Mouse (Mus musculus) stomach, postnatal 0 days (tissue): ENCODE data around the gene Rab12. TPM values are rescaled to one million over a fixed set of nuclear protein-coding genes. Genes with fewer than 3 reads are reported as not detected.
"Not testable (repeated sequence)": the region's sequence is repeated elsewhere in the genome, so short reads cannot be mapped to it uniquely, and the experiment has no call there.

Experiments used
- ATAC-seq: fragments of 200-750 bp; cut with Nextera tagmentation; 2 replicates; pipeline ENCODE4 v1.8.0; 2017; ENCODE audit not compliant: low FRiP score, low TSS enrichment
- DNase-seq: peaks from one replicate; pipeline ENCODE4 v3.0.0-alpha.2; 2016; ENCODE audit warnings: low spot score
- H3K27ac ChIP-seq: fragments of 300-500 bp; sonication (generic); replicated peaks from 2 replicates; pipeline ENCODE4 v1.5.1; 2014; ENCODE audit warnings: mild to moderate bottlenecking, control low read depth
- H3K27me3 ChIP-seq: fragments of 300-500 bp; sonication (generic); 2 replicates; pipeline ENCODE4 v1.6.1; 2014; ENCODE audit warnings: low read length; ENCODE audit not compliant: control insufficient read depth, insufficient read depth
- H3K36me3 ChIP-seq: fragments of 300-500 bp; sonication (generic); 2 replicates; pipeline ENCODE4 v1.6.1; 2014; ENCODE audit warnings: low read length, mixed read lengths; ENCODE audit not compliant: control insufficient read depth, insufficient read depth
- H3K4me1 ChIP-seq: fragments of 300-500 bp; sonication (generic); replicated peaks from 2 replicates; pipeline ENCODE4 v1.6.1; 2014; ENCODE audit warnings: antibody characterized with exemption; ENCODE audit not compliant: control insufficient read depth, insufficient read depth
- H3K4me2 ChIP-seq: fragments of 300-500 bp; sonication (generic); replicated peaks from 2 replicates; pipeline ENCODE4 v1.6.1; 2014; ENCODE audit warnings: low read depth, mild to moderate bottlenecking, control low read depth, moderate library complexity
- H3K4me3 ChIP-seq: fragments of 300-500 bp; sonication (generic); 2 replicates; pipeline ENCODE4 v1.5.1; 2014; ENCODE audit warnings: low read depth, low read length, control low read depth
- H3K9ac ChIP-seq: fragments of 300-500 bp; sonication (generic); 2 replicates; pipeline ENCODE4 v1.6.1; 2014; ENCODE audit warnings: mild to moderate bottlenecking, low read length, control low read depth, mixed read lengths
- H3K9me3 ChIP-seq: fragments of 300-500 bp; sonication (generic); 2 replicates; pipeline ENCODE4 v1.6.1; 2016; ENCODE audit warnings: low read length; ENCODE audit not compliant: control insufficient read depth
- CTCF ChIP-seq: IDR thresholded peaks from 2 replicates; pipeline ENCODE4 v1.5.1; 2016; ENCODE audit warnings: antibody characterized with exemption, low read depth, mild to moderate bottlenecking, moderate library complexity
- EP300 ChIP-seq: optimal IDR thresholded peaks from 2 replicates; pipeline ENCODE3; 2016; ENCODE audit warnings: antibody characterized with exemption
- WGBS: fragments of 180-500 bp; shearing (Covaris S2); extraction: QIAGEN DNeasy Blood & Tissue Kit; methylation state at CpG from one replicate; pipeline ENCODE4 v1.1.7; 2014; 5-methylcytosine and 5-hydroxymethylcytosine counted together
- polyA plus RNA-seq: library from polyadenylated mRNA; unstranded; fragments of >200 nt; fragmentation: Nextera tagmentation; extraction: Ambion mirVana; gene quantifications from 2 replicates; pipeline ENCODE4 v1.2.1, GENCODE M21; 2015

Rab12 gene
- polyA plus RNA-seq, 1 experiment from 2014 or later: 24.5 TPM

GRCm38 (mm10) chr17:66552690-66553089 lies 33.2 kb upstream of the Rab12 start:
- no peaks in the 10 kb centered on the region for H3K27me3 ChIP-seq
- no peak for TF ChIP-seq EP300
- TF ChIP-seq CTCF: no peak
- H3K27ac ChIP-seq: no peak overlapping the region
- 81% methylated on average over 4 of the region's 4 CpGs for WGBS
- no peaks in the 10 kb centered on the region for H3K4me1 ChIP-seq
- DNase-seq: no peak
- no peak overlapping the region for H3K4me3 ChIP-seq
- H3K9me3 ChIP-seq: no peaks in the 10 kb centered on the region
- no peaks in the 10 kb centered on the region for H3K36me3 ChIP-seq
- ATAC-seq: no peak
- no peak overlapping the region for H3K4me2 ChIP-seq
- no peak overlapping the region for H3K9ac ChIP-seq

GRCm38 (mm10) chr17:66550486-66550885 lies 31.0 kb upstream of the Rab12 start:
- no peak overlapping the region for H3K4me2 ChIP-seq
- DNase-seq (no peak), ATAC-seq (no peak)
- no peaks in the 10 kb centered on the region for H3K9me3 ChIP-seq
- H3K4me1 ChIP-seq: no peaks in the 10 kb centered on the region
- no peak for TF ChIP-seq CTCF
- TF ChIP-seq EP300: no peak
- H3K27me3 ChIP-seq: no peaks in the 10 kb centered on the region
- no peak overlapping the region for H3K27ac ChIP-seq
- H3K9ac ChIP-seq: no peak overlapping the region
- no peaks in the 10 kb centered on the region for H3K36me3 ChIP-seq
- no peak overlapping the region for H3K4me3 ChIP-seq
- WGBS: 88% methylated on average over 5 of the region's 5 CpGs

- DNase-seq (no peak), ATAC-seq (no peak)
- no peaks in the 10 kb centered on the region for H3K36me3 ChIP-seq
- TF ChIP-seq CTCF (no peak), EP300 (no peak)
- no peak overlapping the region for H3K27ac ChIP-seq
- no peaks in the 10 kb centered on the region for H3K27me3 ChIP-seq
- no peak overlapping the region for H3K9ac ChIP-seq
- no peaks in the 10 kb centered on the region for H3K9me3 ChIP-seq
- 81% methylated on average over 1 of the region's 1 CpGs for WGBS
- H3K4me3 ChIP-seq: no peak overlapping the region
- H3K4me2 ChIP-seq: no peak overlapping the region
- no peaks in the 10 kb centered on the region for H3K4me1 ChIP-seq
Observed at GRCm38 (mm10) chr17:66532285-66532684, 12.8 kb upstream of the Rab12 start.

DNA sequence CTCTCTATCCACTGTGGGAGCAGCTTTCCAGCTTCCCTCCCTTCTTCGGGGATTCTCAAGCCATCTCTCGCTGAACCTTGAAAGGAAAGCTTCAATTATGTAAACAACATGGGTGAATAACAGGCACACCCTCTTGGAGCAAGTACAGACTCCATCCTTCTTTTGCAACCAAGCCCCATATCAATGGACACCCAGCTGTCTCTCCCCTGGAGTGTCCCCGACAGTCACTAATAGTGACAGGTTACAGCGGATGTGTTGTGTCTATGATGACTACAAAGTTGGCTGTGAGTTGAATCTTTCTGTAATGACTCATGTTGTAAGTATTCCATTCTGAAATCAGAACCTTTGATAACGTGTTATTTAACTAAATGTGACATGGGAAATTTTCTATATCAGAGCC lies 3.9 kb upstream of the Rab12 start:
- Histone ChIP-seq H3K4me2 (no peak overlapping the region), H3K4me3 (no peak overlapping the region), H3K9ac (no peak overlapping the region), H3K9me3 (no peaks in the 10 kb centered on the region), H3K36me3 (no peaks in the 10 kb centered on the region), H3K27ac (no peak overlapping the region), H3K4me1 (peaks cover 2% of the 10 kb centered on the region; the same call in 1 of the 2 replicates), H3K27me3 (no peaks in the 10 kb centered on the region)
- no peak for TF ChIP-seq EP300
- DNase-seq: no peak
- 42% methylated on average over 5 of the region's 5 CpGs for WGBS
- ATAC-seq: no peak

GRCm38 (mm10) chr17:66522631-66523030 lies 3.1 kb upstream of the Rab12 start:
- H3K9ac ChIP-seq, H3K27ac ChIP-seq, H3K9me3 ChIP-seq, DNase-seq, H3K4me1 ChIP-seq, ATAC-seq, H3K36me3 ChIP-seq, H3K4me2 ChIP-seq, H3K27me3 ChIP-seq, H3K4me3 ChIP-seq: not testable (repeated sequence)
- 61% methylated on average over 1 of the region's 1 CpGs for WGBS

- WGBS: under 1% methylated on average over 51 of the region's 57 CpGs
- Histone ChIP-seq H3K4me2 (peak overlapping the region; percentile 79), H3K36me3 (no peaks in the 10 kb centered on the region), H3K9ac (peak overlapping the region; percentile 96), H3K4me3 (peak overlapping the region; percentile 95), H3K9me3 (no peaks in the 10 kb centered on the region), H3K27ac (peak overlapping the region; percentile 69), H3K4me1 (peaks cover 3% of the 10 kb centered on the region; the same call in 1 of the 2 replicates), H3K27me3 (no peaks in the 10 kb centered on the region)
- ATAC-seq: 0 out of 2 replicates have a peak, but pooled peaks have one; percentile 7
- peak; percentile 42 for DNase-seq
- TF ChIP-seq EP300 (no peak), CTCF (no peak)
Observed at GRCm38 (mm10) chr17:66518877-66519553, 514 bp downstream of the Rab12 start.
